Mouse (Mus musculus) right cerebral cortex, postnatal 10 days (tissue): ENCODE data around the gene Grk6.
"Not testable (repeated sequence)": the region's sequence is repeated elsewhere in the genome, so short reads cannot be mapped to it uniquely, and the experiment has no call there.

Experiments used
- DNase-seq, 2 experiments: peaks; one replicate each; pipeline ENCODE4 v3.0.0; 2021; ENCODE audit warnings: low spot score in 2 of 2

The Grk6 gene

GRCm38 (mm10) chr13:55426613-55427012 is 18.3 kb upstream of the Grk6 start, which contains the start of gene F12:
F12 (minus strand) TSS chr13:55426793.
- DNase-seq = no peak

GRCm38 (mm10) chr13:55429226-55429888 is 15.5 kb upstream of the Grk6 start:
- no peak for DNase-seq

GRCm38 (mm10) chr13:55430566-55430965 is 14.3 kb upstream of the Grk6 start:
- DNase-seq = no peak

- no peak for DNase-seq
These were observed 12.8 kb upstream of the Grk6 start for GRCm38 (mm10) chr13:55431889-55432685.

- not testable (repeated sequence) for DNase-seq
These were observed 7.7 kb upstream of the Grk6 start for GRCm38 (mm10) chr13:55437111-55437629.

GRCm38 (mm10) chr13:55443799-55444285 is 1.0 kb upstream of the Grk6 start:
- DNase-seq = no peak

- peak in 1 of 2 experiments; percentile 82 for DNase-seq
These were observed 461 bp upstream of the Grk6 start for GRCm38 (mm10) chr13:55444286-55444936.

GRCm38 (mm10) chr13:55445361-55446091 is 654 bp downstream of the Grk6 start:
- peak in 1 of 2 experiments; percentile 57 for DNase-seq

- DNase-seq = no peak
These were observed 1.7 kb downstream of the Grk6 start for GRCm38 (mm10) chr13:55446483-55447105.

- DNase-seq = no peak
These were observed 2.7 kb downstream of the Grk6 start for GRCm38 (mm10) chr13:55447543-55447943.

GRCm38 (mm10) chr13:55448131-55448530 is 3.3 kb downstream of the Grk6 start:
- DNase-seq = no peak

GRCm38 (mm10) chr13:55449205-55449604 is 4.3 kb downstream of the Grk6 start:
- no peak for DNase-seq

- no peak for DNase-seq
These were observed 5.0 kb downstream of the Grk6 start for GRCm38 (mm10) chr13:55449679-55450441.

- peak; percentile 75 to 78 for DNase-seq
These were observed 5.7 kb downstream of the Grk6 start for GRCm38 (mm10) chr13:55450511-55450980.

- peak in 1 of 2 experiments; percentile 27 for DNase-seq
These were observed 6.4 kb downstream of the Grk6 start for GRCm38 (mm10) chr13:55451296-55451695.

GRCm38 (mm10) chr13:55451785-55452549 is 7.1 kb downstream of the Grk6 start:
- peak in 1 of 2 experiments; percentile 21 for DNase-seq

GRCm38 (mm10) chr13:55462965-55463364 is 18.1 kb downstream of the Grk6 start:
- no peak for DNase-seq

- peak in 1 of 2 experiments; percentile 68 for DNase-seq
These were observed 18.6 kb downstream of the Grk6 start for GRCm38 (mm10) chr13:55463399-55464026.
